Mouse (Mus musculus) C3H10T1/2 (cell line): ENCODE results near the gene Kl. TPM values are rescaled to one million over a fixed set of nuclear protein-coding genes. Genes with fewer than 3 reads are reported as not detected.

ENCODE experiments used
- polyA plus RNA-seq, 2 experiments: library from polyadenylated mRNA; unstranded; fragments of >200 nt; fragmentation: generic; extraction: Trizol; gene quantifications; one replicate each; pipeline ENCODE4 v1.2.1; 2012; ENCODE audit warnings: missing spikeins in 2 of 2

Kl gene
- under 1 TPM in 1 of 2 experiments, not detected in 1; 0.01 TPM for polyA plus RNA-seq

DNA sequence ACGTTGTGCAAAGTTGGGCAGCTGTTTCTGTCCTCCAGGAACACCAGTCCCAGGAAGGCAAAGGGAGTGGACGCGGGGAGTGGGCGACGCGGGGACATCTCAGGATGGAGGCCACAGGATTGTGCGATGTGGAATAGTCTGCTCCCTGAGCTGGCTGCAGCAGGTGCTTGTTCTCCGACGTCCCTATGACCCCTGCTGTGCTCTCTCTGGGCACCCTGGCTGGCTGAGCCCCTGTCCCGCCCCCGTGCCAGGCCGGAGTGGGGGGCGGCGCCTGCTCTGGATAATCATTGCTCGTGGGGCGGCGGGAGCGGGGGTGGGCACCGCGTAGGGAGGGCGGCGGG lies at the start of gene Kl:
Gene Kl, plus strand, starts transcription at position 280 of the 341 bp plus-strand sequence.

